Mouse (Mus musculus) layer of hippocampus, postnatal 25 days (tissue): ENCODE measurements at regions not wholly inside any gene's neighbourhood (a gene's known extent, or its start where the extent isn't known, plus 50 kb on each side); places are given as distances from the start of the nearest gene placed in this dataset.
"Not testable (repeated sequence)": the region's sequence is repeated elsewhere in the genome, so short reads cannot be mapped to it uniquely, and the experiment has no call there.

Experiments
- DNase-seq, 2 experiments: peaks; one replicate each; pipeline ENCODE4 v3.0.0; 2022; ENCODE audit warnings: mixed read lengths in 2 of 2, low spot score in 1 of 2; ENCODE audit errors: extremely low spot score in 1 of 2

GRCm38 (mm10) chr4:3342165-3342564 is 157.0 kb upstream of the Vmn1r3 start:
- not testable (repeated sequence) for DNase-seq
